In genomic region chr15:20836991-20837390, GRCm38 (mm10) we compare ENCODE assay signal across 16 mouse cellular contexts.
DNase-seq lines count a peak whose midpoint lies in the region; ATAC-seq and TF ChIP-seq lines count a peak whose summit lies in the region.
"Had no signal": no experiment of that assay in that cellular context is flagged by ENCODE, and none has a peak within 500 bp of the region (broad histone marks: within the 10 kb centered on the region; RNA-seq: fewer than 3 reads in every experiment).

No protein-coding gene starts in this region.

- no peak for TF ChIP-seq POLR2A in brain, embryonic 14.5 days (IDR thresholded peaks at IDR 0.05; ENCODE audit: borderline replicate concordance, extremely low read depth, insufficient read depth, insufficient read length, poor library complexity, severe bottlenecking)

- no peak for DNase-seq in kidney, adult 8-10 months
- peak; percentile 12 for DNase-seq in brain, embryonic 14.5 days (ENCODE audit: low read depth)
- DNase-seq in forelimb bud, embryonic 11.5 days (ENCODE audit: low read depth, low spot score), result peak; percentile 48
- DNase-seq in forebrain, embryonic 10.5 days (ENCODE audit: extremely low spot score, low spot score), result no peak
- DNase-seq in B cell, adult 2 months, result no peak
- DNase-seq: cerebellum, adult 18-20 months; forebrain, postnatal 0 days; gastrocnemius, postnatal 10 days; heart, postnatal 14 days; kidney, postnatal 14 days; layer of hippocampus, adult 9-11 months; liver, embryonic 13.5 days; thymus, adult 18-20 months had no signal

- no peak overlapping the region for H3K4me3 ChIP-seq in kidney, embryonic 14.5 days (ENCODE audit: low read length)
- H3K4me3 ChIP-seq in limb, embryonic 13.5 days, result no peak overlapping the region
- no peak overlapping the region for H3K4me3 ChIP-seq in forebrain, embryonic 10.5 days
- H3K4me3 ChIP-seq: liver, embryonic 13.5 days had no signal

- no peak overlapping the region for H3K9ac ChIP-seq in kidney, embryonic 14.5 days (ENCODE audit: low read depth, low read length)
- no peak overlapping the region for H3K9ac ChIP-seq in limb, embryonic 13.5 days
- H3K9ac ChIP-seq: forebrain, postnatal 0 days; liver, embryonic 13.5 days had no signal

- TF ChIP-seq CTCF in brain, embryonic 14.5 days (IDR thresholded peaks at IDR 0.05; ENCODE audit: borderline replicate concordance, extremely low read depth, insufficient read depth, insufficient read length), result no peak

- H3K4me1 ChIP-seq in kidney, embryonic 14.5 days (ENCODE audit: control insufficient read depth, insufficient read depth, low read length), result no peaks in the 10 kb centered on the region
- no peaks in the 10 kb centered on the region for H3K4me1 ChIP-seq in limb, embryonic 13.5 days
- no peaks in the 10 kb centered on the region for H3K4me1 ChIP-seq in forebrain, embryonic 10.5 days
- H3K4me1 ChIP-seq: liver, embryonic 13.5 days had no signal

- 11% methylated on average over 3 of the region's 3 CpGs for WGBS in kidney, embryonic 14.5 days
- WGBS in limb, embryonic 13.5 days, result 20% methylated on average over 3 of the region's 3 CpGs
- 78% methylated on average over 3 of the region's 3 CpGs for WGBS in forebrain, embryonic 10.5 days

- no peak overlapping the region for H3K27ac ChIP-seq in kidney, embryonic 14.5 days (ENCODE audit: low read depth, low read length)
- no peak overlapping the region for H3K27ac ChIP-seq in limb, embryonic 13.5 days
- H3K27ac ChIP-seq in forebrain, embryonic 10.5 days, result no peak overlapping the region
- H3K27ac ChIP-seq: liver, embryonic 13.5 days had no signal

- no peaks in the 10 kb centered on the region for H3K9me3 ChIP-seq in kidney, embryonic 14.5 days (ENCODE audit: control insufficient read depth, low read length)
- H3K9me3 ChIP-seq in limb, embryonic 13.5 days, result no peaks in the 10 kb centered on the region
- no peaks in the 10 kb centered on the region; the same call in 1 of the 2 replicates for H3K9me3 ChIP-seq in forebrain, embryonic 10.5 days
- H3K9me3 ChIP-seq: G1E; liver, embryonic 13.5 days had no signal

- ATAC-seq in kidney, embryonic 14.5 days (ENCODE audit: low FRiP score, low TSS enrichment), result peak; percentile 99
- peak; percentile 91 for ATAC-seq in limb, embryonic 13.5 days (ENCODE audit: low FRiP score, low read depth)
- ATAC-seq: forebrain, postnatal 0 days had no signal

- no peaks in the 10 kb centered on the region for H3K36me3 ChIP-seq in kidney, embryonic 14.5 days (ENCODE audit: control insufficient read depth, insufficient read depth, low read length)
- H3K36me3 ChIP-seq in limb, embryonic 13.5 days, result no peaks in the 10 kb centered on the region
- H3K36me3 ChIP-seq in forebrain, embryonic 10.5 days (replicated peaks), result no peaks in the 10 kb centered on the region
- H3K36me3 ChIP-seq: G1E; liver, embryonic 13.5 days had no signal

- H3K4me2 ChIP-seq in kidney, embryonic 14.5 days (replicated peaks; ENCODE audit: low read depth, low read length), result no peak overlapping the region
- H3K4me2 ChIP-seq in limb, embryonic 13.5 days (replicated peaks), result no peak overlapping the region
- H3K4me2 ChIP-seq: liver, embryonic 13.5 days had no signal

- no peaks in the 10 kb centered on the region for H3K27me3 ChIP-seq in kidney, embryonic 14.5 days (ENCODE audit: control insufficient read depth, insufficient read depth, low read length)
- no peaks in the 10 kb centered on the region for H3K27me3 ChIP-seq in limb, embryonic 13.5 days
- H3K27me3 ChIP-seq in forebrain, embryonic 10.5 days (ENCODE audit: poor library complexity, severe bottlenecking), result no peaks in the 10 kb centered on the region
- H3K27me3 ChIP-seq: liver, embryonic 13.5 days had no signal

Comparison
In these comparisons a context has a peak if more than half of its experiments do, and no peak if none do; other contexts are left out.
1. DNase-seq: peak in brain, embryonic 14.5 days (single experiment) and forelimb bud, embryonic 11.5 days (single experiment); none in kidney, adult 8-10 months (0 of 2), forebrain, embryonic 10.5 days (single experiment) and B cell, adult 2 months (0 of 2).